Mouse (Mus musculus): Measurements from ENCODE around the gene Cdyl. TPM values are rescaled to one million over a fixed set of nuclear protein-coding genes. Genes with fewer than 3 reads are reported as not detected.

Gene Cdyl
- total and polyA plus RNA-seq, 2 experiments = 1.3 to 3.5 TPM

DNA sequence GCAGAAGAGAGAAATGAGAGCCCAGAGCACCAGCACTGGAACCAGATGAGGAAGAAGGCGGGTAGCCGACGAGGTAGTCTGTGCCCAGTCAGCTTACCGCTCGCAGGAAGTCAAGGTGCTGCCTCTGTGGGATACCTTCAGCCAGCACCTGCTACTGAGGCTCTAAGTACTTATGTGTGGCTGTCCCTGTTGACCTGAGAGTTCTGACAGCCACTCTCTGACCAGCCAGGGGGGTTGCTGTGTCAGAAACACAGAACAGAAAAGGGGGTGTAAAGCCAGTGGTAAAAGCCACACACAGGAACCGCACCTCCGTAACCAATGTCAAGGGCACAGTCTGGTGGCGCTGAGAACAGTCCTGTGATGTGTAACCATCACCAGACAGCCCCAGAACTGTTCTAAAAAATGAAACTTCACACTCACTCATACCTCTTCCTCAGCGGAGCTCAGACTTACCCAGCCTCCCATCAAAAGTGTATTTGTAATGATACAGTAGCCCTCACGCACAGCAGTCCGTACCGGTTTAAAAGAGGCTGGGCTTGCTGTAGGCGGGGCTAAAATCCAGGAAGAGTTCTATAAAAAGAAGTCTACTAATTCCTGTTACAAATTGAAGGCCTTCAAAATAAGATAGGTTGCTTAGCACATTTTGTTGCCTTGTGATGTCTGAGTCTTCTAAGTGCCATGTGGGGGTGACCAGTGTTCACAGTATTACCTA is 138.3 kb downstream of the Cdyl start:
- H3K79me2 ChIP-seq (ENCODE audit: control insufficient read depth, insufficient read depth, low read length) = peaks cover 8% of the 10 kb centered on the region; the same call in 1 of the 2 replicates
- DNase-seq (ENCODE audit: extremely low read depth, low read depth, low spot score) = no peak
- TF ChIP-seq CTCF (IDR thresholded peaks at IDR 0.05; ENCODE audit: low read depth, low read length) (no peak), POLR2A (IDR thresholded peaks at IDR 0.05; ENCODE audit: extremely low read depth, insufficient read depth, low read length) (no peak)
- peaks cover 6% of the 10 kb centered on the region; the same call in 1 of the 2 replicates for H3K4me1 ChIP-seq (ENCODE audit: control insufficient read depth, insufficient read depth, low read length)
- WGBS = 93% methylated on average over 13 of the region's 13 CpGs
- no peak overlapping the region for H3K27ac ChIP-seq (replicated peaks; ENCODE audit: insufficient read depth, low read depth, low read length)
- no peak overlapping the region for H3K9ac ChIP-seq (ENCODE audit: low read depth, low read length)
- no peaks in the 10 kb centered on the region for H3K27me3 ChIP-seq (ENCODE audit: control insufficient read depth, insufficient read depth, low read length)
- H3K4me3 ChIP-seq (ENCODE audit: insufficient read depth, low read depth, low read length) = no peak overlapping the region
- no peaks in the 10 kb centered on the region for H3K36me3 ChIP-seq (ENCODE audit: control insufficient read depth, insufficient read depth, low read length)

DNA sequence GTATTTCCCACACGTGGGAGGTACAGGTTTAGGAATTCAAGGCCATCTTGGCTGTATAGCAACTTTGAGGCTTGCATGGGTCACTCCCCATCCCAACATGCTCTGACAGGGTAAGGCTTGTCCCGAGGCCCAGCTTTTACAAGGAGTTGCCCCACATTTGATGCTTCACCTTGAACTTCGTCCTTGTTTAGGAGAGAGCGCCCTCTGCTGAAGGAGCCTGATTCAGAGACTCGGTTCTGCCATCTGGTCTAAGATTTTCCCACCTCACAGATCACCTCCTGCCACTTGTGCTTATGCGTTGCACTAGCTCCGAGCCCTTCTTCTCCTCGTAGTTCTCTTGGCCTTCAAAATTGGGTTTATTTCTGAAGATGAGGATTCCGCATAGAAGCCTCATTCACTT is 139.0 kb downstream of the Cdyl start:
- no peak for TF ChIP-seq POLR2A (IDR thresholded peaks at IDR 0.05; ENCODE audit: extremely low read depth, insufficient read depth, low read length)
- TF ChIP-seq CTCF (IDR thresholded peaks at IDR 0.05; ENCODE audit: low read depth, low read length) = 0 out of 2 replicates have a peak, but pooled peaks have one; percentile 17
- no peak overlapping the region for H3K9ac ChIP-seq (ENCODE audit: low read depth, low read length)
- H3K4me3 ChIP-seq (ENCODE audit: insufficient read depth, low read depth, low read length) = no peak overlapping the region
- no peak overlapping the region for H3K27ac ChIP-seq (replicated peaks; ENCODE audit: insufficient read depth, low read depth, low read length)
- WGBS = 69% methylated on average over 9 of the region's 9 CpGs
- H3K27me3 ChIP-seq (ENCODE audit: control insufficient read depth, insufficient read depth, low read length) = no peaks in the 10 kb centered on the region
- peaks cover 8% of the 10 kb centered on the region; the same call in 1 of the 2 replicates for H3K79me2 ChIP-seq (ENCODE audit: control insufficient read depth, insufficient read depth, low read length)
- no peak for DNase-seq (ENCODE audit: extremely low read depth, low read depth, low spot score)
- H3K4me1 ChIP-seq (ENCODE audit: control insufficient read depth, insufficient read depth, low read length) = peaks cover 3% of the 10 kb centered on the region; the same call in 1 of the 2 replicates
- no peaks in the 10 kb centered on the region for H3K36me3 ChIP-seq (ENCODE audit: control insufficient read depth, insufficient read depth, low read length)

DNA sequence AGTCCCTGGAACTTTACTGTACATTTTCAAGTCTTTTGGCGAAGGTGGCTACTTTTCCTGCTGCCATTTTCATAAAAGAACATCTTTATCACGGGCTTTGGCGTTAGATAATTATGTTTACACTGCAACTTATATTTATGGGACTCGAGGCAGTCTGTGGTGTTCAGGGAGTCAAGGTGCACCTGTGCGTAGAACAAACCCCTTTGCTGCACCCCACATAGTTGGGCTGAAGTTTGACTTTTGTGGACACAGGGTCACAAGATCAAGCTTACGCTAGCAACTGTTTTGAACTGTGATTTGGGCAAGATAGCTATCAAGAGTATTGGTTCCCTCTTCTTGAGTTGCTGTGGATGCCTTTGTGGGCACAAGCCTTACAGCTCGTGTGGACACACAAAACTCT is 140.6 kb downstream of the Cdyl start:
- Histone ChIP-seq H3K27ac (replicated peaks; ENCODE audit: insufficient read depth, low read depth, low read length) (no peak overlapping the region), H3K79me2 (ENCODE audit: control insufficient read depth, insufficient read depth, low read length) (peaks cover 7% of the 10 kb centered on the region; the same call in 1 of the 2 replicates), H3K9ac (ENCODE audit: low read depth, low read length) (no peak overlapping the region), H3K27me3 (ENCODE audit: control insufficient read depth, insufficient read depth, low read length) (no peaks in the 10 kb centered on the region), H3K36me3 (ENCODE audit: control insufficient read depth, insufficient read depth, low read length) (no peaks in the 10 kb centered on the region), H3K4me1 (ENCODE audit: control insufficient read depth, insufficient read depth, low read length) (peaks cover 3% of the 10 kb centered on the region; the same call in 1 of the 2 replicates), H3K4me3 (ENCODE audit: insufficient read depth, low read depth, low read length) (no peak overlapping the region)
- DNase-seq (ENCODE audit: extremely low read depth, low read depth, low spot score) = no peak
- no peak for TF ChIP-seq POLR2A (IDR thresholded peaks at IDR 0.05; ENCODE audit: extremely low read depth, insufficient read depth, low read length)
- TF ChIP-seq CTCF (IDR thresholded peaks at IDR 0.05; ENCODE audit: low read depth, low read length) = no peak
- WGBS = 76% methylated on average over 7 of the region's 7 CpGs

DNA sequence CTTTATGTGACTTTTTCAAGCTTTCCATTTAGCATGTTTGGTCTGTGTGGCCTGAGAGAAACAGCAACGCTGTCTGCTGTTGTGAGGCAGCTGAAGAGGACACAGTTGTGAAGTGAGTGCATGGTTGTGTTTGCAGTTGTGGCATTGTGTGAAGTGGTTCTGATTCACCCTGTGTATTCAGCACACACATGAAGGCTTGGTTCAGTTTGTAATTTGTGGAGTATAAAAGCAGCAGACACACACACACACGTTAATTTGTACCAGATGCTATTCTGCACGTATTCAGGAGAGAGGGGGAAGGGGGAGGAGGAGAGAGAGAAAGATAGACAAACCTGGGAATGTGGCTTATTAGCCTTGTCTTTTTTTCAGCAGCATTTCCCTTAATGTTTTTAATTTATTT is 146.1 kb downstream of the Cdyl start:
- H3K9ac ChIP-seq (ENCODE audit: low read depth, low read length) = no peak overlapping the region
- H3K27ac ChIP-seq (replicated peaks; ENCODE audit: insufficient read depth, low read depth, low read length) = no peak overlapping the region
- H3K4me1 ChIP-seq (ENCODE audit: control insufficient read depth, insufficient read depth, low read length) = no peaks in the 10 kb centered on the region
- H3K79me2 ChIP-seq (ENCODE audit: control insufficient read depth, insufficient read depth, low read length) = peaks cover 13% of the 10 kb centered on the region; the same call in 1 of the 2 replicates
- no peak for DNase-seq (ENCODE audit: extremely low read depth, low read depth, low spot score)
- TF ChIP-seq POLR2A (IDR thresholded peaks at IDR 0.05; ENCODE audit: extremely low read depth, insufficient read depth, low read length) = no peak
- TF ChIP-seq CTCF (IDR thresholded peaks at IDR 0.05; ENCODE audit: low read depth, low read length) = no peak
- no peaks in the 10 kb centered on the region for H3K27me3 ChIP-seq (ENCODE audit: control insufficient read depth, insufficient read depth, low read length)
- no peaks in the 10 kb centered on the region for H3K36me3 ChIP-seq (ENCODE audit: control insufficient read depth, insufficient read depth, low read length)
- 92% methylated on average over 3 of the region's 3 CpGs for WGBS
- no peak overlapping the region for H3K4me3 ChIP-seq (ENCODE audit: insufficient read depth, low read depth, low read length)

DNA sequence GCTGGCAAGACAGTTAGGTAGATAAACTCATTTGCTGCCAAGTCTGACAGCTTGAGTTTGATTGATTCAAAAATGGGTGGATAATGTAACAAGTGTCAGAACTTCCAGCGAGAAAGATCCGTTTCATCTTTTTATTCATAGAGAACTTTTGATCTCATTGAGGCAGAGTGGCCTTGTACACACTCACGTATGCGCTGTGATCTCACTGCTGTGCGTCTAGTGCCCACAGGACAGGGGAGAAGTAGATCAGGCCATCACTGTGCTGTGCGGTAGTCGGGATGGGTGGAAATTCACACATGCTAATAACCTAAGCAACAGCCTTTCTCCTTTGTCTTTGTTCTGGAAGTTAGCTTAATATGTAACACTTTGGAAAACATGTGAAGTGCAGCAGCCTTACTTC is 146.5 kb downstream of the Cdyl start:
- DNase-seq (ENCODE audit: extremely low read depth, low read depth, low spot score) = no peak
- Histone ChIP-seq H3K36me3 (ENCODE audit: control insufficient read depth, insufficient read depth, low read length) (no peaks in the 10 kb centered on the region), H3K27ac (replicated peaks; ENCODE audit: insufficient read depth, low read depth, low read length) (no peak overlapping the region), H3K4me3 (ENCODE audit: insufficient read depth, low read depth, low read length) (no peak overlapping the region), H3K4me1 (ENCODE audit: control insufficient read depth, insufficient read depth, low read length) (no peaks in the 10 kb centered on the region), H3K9ac (ENCODE audit: low read depth, low read length) (no peak overlapping the region), H3K27me3 (ENCODE audit: control insufficient read depth, insufficient read depth, low read length) (no peaks in the 10 kb centered on the region), H3K79me2 (ENCODE audit: control insufficient read depth, insufficient read depth, low read length) (peaks cover 13% of the 10 kb centered on the region; the same call in 1 of the 2 replicates)
- 95% methylated on average over 7 of the region's 7 CpGs for WGBS
- TF ChIP-seq CTCF (IDR thresholded peaks at IDR 0.05; ENCODE audit: low read depth, low read length) (no peak), POLR2A (IDR thresholded peaks at IDR 0.05; ENCODE audit: extremely low read depth, insufficient read depth, low read length) (no peak)

DNA sequence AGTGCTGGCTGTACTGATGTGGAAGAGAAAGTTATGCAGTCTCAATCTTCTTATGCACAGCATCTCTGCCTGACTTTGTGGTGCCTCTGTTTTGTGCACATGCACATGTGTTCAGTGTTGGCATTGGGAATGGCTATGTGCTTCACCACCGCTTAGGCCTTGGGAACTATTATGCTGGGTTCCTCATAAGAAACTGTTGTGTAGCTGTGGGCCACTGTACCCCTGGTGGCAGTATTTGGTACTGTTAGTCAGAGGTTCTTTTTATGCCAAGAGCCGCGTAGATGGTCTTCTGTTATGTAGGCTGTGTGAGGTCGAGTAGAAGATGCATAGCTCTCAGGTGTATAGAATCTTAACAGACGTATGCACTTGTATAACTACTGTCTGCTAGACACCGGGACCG is 147.4 kb downstream of the Cdyl start:
- H3K79me2 ChIP-seq (ENCODE audit: control insufficient read depth, insufficient read depth, low read length) = peaks cover 13% of the 10 kb centered on the region; the same call in 1 of the 2 replicates
- H3K9ac ChIP-seq (ENCODE audit: low read depth, low read length) = no peak overlapping the region
- TF ChIP-seq POLR2A (IDR thresholded peaks at IDR 0.05; ENCODE audit: extremely low read depth, insufficient read depth, low read length) (no peak), CTCF (IDR thresholded peaks at IDR 0.05; ENCODE audit: low read depth, low read length) (no peak)
- H3K4me3 ChIP-seq (ENCODE audit: insufficient read depth, low read depth, low read length) = no peak overlapping the region
- H3K27ac ChIP-seq (replicated peaks; ENCODE audit: insufficient read depth, low read depth, low read length) = no peak overlapping the region
- DNase-seq (ENCODE audit: extremely low read depth, low read depth, low spot score) = no peak
- no peaks in the 10 kb centered on the region for H3K27me3 ChIP-seq (ENCODE audit: control insufficient read depth, insufficient read depth, low read length)
- 97% methylated on average over 7 of the region's 7 CpGs for WGBS
- H3K4me1 ChIP-seq (ENCODE audit: control insufficient read depth, insufficient read depth, low read length) = no peaks in the 10 kb centered on the region
- no peaks in the 10 kb centered on the region for H3K36me3 ChIP-seq (ENCODE audit: control insufficient read depth, insufficient read depth, low read length)
